Mouse (Mus musculus) kidney, adult 2 months (tissue): ENCODE measurements around the gene Tbc1d4. TPM values are rescaled to one million over a fixed set of nuclear protein-coding genes. Genes with fewer than 3 reads are reported as not detected.
"Not testable (repeated sequence)": the region's sequence is repeated elsewhere in the genome, so short reads cannot be mapped to it uniquely, and the experiment has no call there.

ENCODE experiments used
- DNase-seq: peaks from one replicate; pipeline ENCODE4 v3.0.0; 2021
- H3K27ac ChIP-seq: fragments of 200-500 bp; 2 replicates; pipeline ENCODE4 v1.5.1; 2012; ENCODE audit warnings: low read depth, low read length, control low read depth, inconsistent platforms; ENCODE audit not compliant: insufficient read depth
- H3K27me3 ChIP-seq: fragments of 200-500 bp; replicated peaks from 2 replicates; pipeline ENCODE4 v1.6.1; 2012; ENCODE audit warnings: mild to moderate bottlenecking, moderate library complexity, low read length, inconsistent platforms; ENCODE audit not compliant: control insufficient read depth, insufficient read depth
- H3K36me3 ChIP-seq: fragments of 200-500 bp; 2 replicates; pipeline ENCODE4 v1.6.1; 2012; ENCODE audit warnings: mild to moderate bottlenecking, moderate library complexity, low read length, inconsistent platforms; ENCODE audit not compliant: control insufficient read depth, insufficient read depth
- H3K4me1 ChIP-seq: fragments of 200-500 bp; 2 replicates; pipeline ENCODE4 v1.6.1; 2011; ENCODE audit warnings: low read length; ENCODE audit not compliant: control insufficient read depth, insufficient read depth
- H3K4me3 ChIP-seq: fragments of 200-500 bp; 2 replicates; pipeline ENCODE4 v1.5.1; 2011; ENCODE audit warnings: mild to moderate bottlenecking, low read depth, low read length, control low read depth; ENCODE audit not compliant: insufficient read depth
- CTCF ChIP-seq: fragments of 200-500 bp; conservative IDR thresholded peaks from 2 replicates; pipeline ENCODE4 v1.5.1; 2011; ENCODE audit warnings: low read depth, mild to moderate bottlenecking, control low read depth, low read length, moderate library complexity, mixed read lengths; ENCODE audit not compliant: insufficient read depth, insufficient read length
- POLR2A ChIP-seq: fragments of 200-500 bp; IDR thresholded peaks from one replicate; pipeline ENCODE4 v1.6.1; 2011; ENCODE audit warnings: low read depth, low read length, control low read depth
- WGBS: fragments of 180-500 bp; shearing (Covaris S2); methylation state at CpG from one replicate; pipeline ENCODE4 v1.1.7; 2018; 5-methylcytosine and 5-hydroxymethylcytosine counted together
- polyA plus RNA-seq: library from polyadenylated mRNA; depleted of rRNA; stranded (reverse); fragments of >200 nt; gene quantifications from 2 replicates; pipeline ENCODE4 v1.2.3, GENCODE M21; 2012

Gene Tbc1d4
- polyA plus RNA-seq, 1 experiment: 8.9 TPM

- Histone ChIP-seq H3K27ac (no peak overlapping the region), H3K4me1 (no peaks in the 10 kb centered on the region), H3K36me3 (no peaks in the 10 kb centered on the region), H3K4me3 (no peak overlapping the region), H3K27me3 (no peaks in the 10 kb centered on the region)
- DNase-seq: no peak
- no peak for TF ChIP-seq CTCF
- WGBS: 53% methylated on average over 5 of the region's 5 CpGs
Measured at GRCm38 (mm10) chr14:101594001-101594400, 15.0 kb downstream of the Tbc1d4 start.

GRCm38 (mm10) chr14:101593340-101593739 is 15.7 kb downstream of the Tbc1d4 start:
- no peak overlapping the region for H3K27ac ChIP-seq
- DNase-seq: no peak
- no peaks in the 10 kb centered on the region for H3K27me3 ChIP-seq
- no peak overlapping the region for H3K4me3 ChIP-seq
- H3K4me1 ChIP-seq: no peaks in the 10 kb centered on the region
- TF ChIP-seq CTCF (no peak), POLR2A (no peak)
- 86% methylated on average over 7 of the region's 7 CpGs for WGBS
- H3K36me3 ChIP-seq: no peaks in the 10 kb centered on the region

GRCm38 (mm10) chr14:101591101-101591500 is 17.9 kb downstream of the Tbc1d4 start:
- no peak for DNase-seq
- H3K4me1 ChIP-seq: no peaks in the 10 kb centered on the region
- H3K4me3 ChIP-seq: no peak overlapping the region
- 91% methylated on average over 5 of the region's 5 CpGs for WGBS
- no peaks in the 10 kb centered on the region for H3K36me3 ChIP-seq
- no peaks in the 10 kb centered on the region for H3K27me3 ChIP-seq
- TF ChIP-seq CTCF (no peak), POLR2A (no peak)
- no peak overlapping the region for H3K27ac ChIP-seq

- 63% methylated on average over 3 of the region's 4 CpGs for WGBS
- H3K36me3 ChIP-seq, H3K4me1 ChIP-seq, H3K27me3 ChIP-seq, H3K27ac ChIP-seq, H3K4me3 ChIP-seq, DNase-seq: not testable (repeated sequence)
Measured at GRCm38 (mm10) chr14:101588209-101588991, 20.6 kb downstream of the Tbc1d4 start.

GRCm38 (mm10) chr14:101587366-101588040 is 21.5 kb downstream of the Tbc1d4 start:
- not testable (repeated sequence) for H3K27ac ChIP-seq, DNase-seq, H3K27me3 ChIP-seq, H3K36me3 ChIP-seq, H3K4me3 ChIP-seq, H3K4me1 ChIP-seq
- 51% methylated on average over 4 of the region's 6 CpGs for WGBS

GRCm38 (mm10) chr14:101586096-101586495 is 22.9 kb downstream of the Tbc1d4 start:
- Histone ChIP-seq H3K27me3 (no peaks in the 10 kb centered on the region), H3K27ac (peak overlapping the region; percentile 62), H3K36me3 (no peaks in the 10 kb centered on the region), H3K4me3 (no peak overlapping the region), H3K4me1 (no peaks in the 10 kb centered on the region; the same call in 1 of the 2 replicates)
- 60% methylated on average over 7 of the region's 7 CpGs for WGBS
- DNase-seq: peak; percentile 63
- no peak for TF ChIP-seq POLR2A

GRCm38 (mm10) chr14:101575651-101576050 is 33.3 kb downstream of the Tbc1d4 start:
- Histone ChIP-seq H3K4me3 (no peak overlapping the region), H3K36me3 (no peaks in the 10 kb centered on the region), H3K4me1 (no peaks in the 10 kb centered on the region), H3K27me3 (no peaks in the 10 kb centered on the region), H3K27ac (no peak overlapping the region)
- no peak for DNase-seq
- WGBS: 29% methylated on average over 3 of the region's 3 CpGs
- TF ChIP-seq CTCF: no peak
- TF ChIP-seq POLR2A: no peak

- Histone ChIP-seq H3K27me3 (no peaks in the 10 kb centered on the region), H3K36me3 (no peaks in the 10 kb centered on the region), H3K4me1 (no peaks in the 10 kb centered on the region), H3K27ac (no peak overlapping the region), H3K4me3 (no peak overlapping the region)
- no peak for TF ChIP-seq CTCF
- no peak for TF ChIP-seq POLR2A
- WGBS: 96% methylated on average over 1 of the region's 1 CpGs
- no peak for DNase-seq
Measured at GRCm38 (mm10) chr14:101574536-101574935, 34.5 kb downstream of the Tbc1d4 start.
